Mouse (Mus musculus) heart, adult 2 months (tissue): ENCODE measurements at regions not wholly inside any gene's neighbourhood (a gene's known extent, or its start where the extent isn't known, plus 50 kb on each side); places are given as distances from the start of the nearest gene placed in this dataset.

Experiments
- CTCF ChIP-seq: fragments of 200-600 bp; IDR thresholded peaks from 2 replicates; pipeline ENCODE4 v1.8.1; 2022; ENCODE audit warnings: antibody characterized with exemption, mild to moderate bottlenecking, moderate library complexity
- POLR2A ChIP-seq: fragments of 200-500 bp; IDR thresholded peaks from 2 replicates; pipeline ENCODE4 v1.6.1; 2011; ENCODE audit warnings: mild to moderate bottlenecking, low read depth, low read length, control low read depth; ENCODE audit not compliant: insufficient read depth

GRCm38 (mm10) chr6:12258940-12259481 is 351.4 kb downstream of the Phf14 start:
- TF ChIP-seq POLR2A: no peak
- no peak for TF ChIP-seq CTCF
